Mouse (Mus musculus) testis, adult 2 months (tissue): ENCODE measurements around the gene Siah2.

Experiments used
- CTCF ChIP-seq: fragments of 200-500 bp; IDR thresholded peaks from 2 replicates; pipeline ENCODE4 v1.5.1; 2012; ENCODE audit warnings: low read depth, mild to moderate bottlenecking, inconsistent platforms, low read length, moderate library complexity; ENCODE audit not compliant: control insufficient read depth, insufficient read depth, insufficient replicate concordance
- POLR2A ChIP-seq: fragments of 200-500 bp; IDR thresholded peaks from 2 replicates; pipeline ENCODE4 v1.6.1; 2012; ENCODE audit warnings: low read depth, mild to moderate bottlenecking, inconsistent platforms, low read length, moderate library complexity; ENCODE audit not compliant: control insufficient read depth

GRCm38 (mm10) chr3:58689721-58690120, 2.5 kb downstream of the Siah2 start:
- TF ChIP-seq POLR2A (no peak), CTCF (no peak)
